Mouse (Mus musculus) c-Kit-positive CD71-positive TER-119-negative erythroid progenitor cells, embryonic 14.5 days (primary cell): ENCODE results near the gene Tsacc.
"Not testable (repeated sequence)": the region's sequence is repeated elsewhere in the genome, so short reads cannot be mapped to it uniquely, and the experiment has no call there.

Source experiments
- DNase-seq: peaks from one replicate; pipeline ENCODE4 v3.0.0-alpha.2; 2013; ENCODE audit warnings: low read depth

Tsacc gene

DNA sequence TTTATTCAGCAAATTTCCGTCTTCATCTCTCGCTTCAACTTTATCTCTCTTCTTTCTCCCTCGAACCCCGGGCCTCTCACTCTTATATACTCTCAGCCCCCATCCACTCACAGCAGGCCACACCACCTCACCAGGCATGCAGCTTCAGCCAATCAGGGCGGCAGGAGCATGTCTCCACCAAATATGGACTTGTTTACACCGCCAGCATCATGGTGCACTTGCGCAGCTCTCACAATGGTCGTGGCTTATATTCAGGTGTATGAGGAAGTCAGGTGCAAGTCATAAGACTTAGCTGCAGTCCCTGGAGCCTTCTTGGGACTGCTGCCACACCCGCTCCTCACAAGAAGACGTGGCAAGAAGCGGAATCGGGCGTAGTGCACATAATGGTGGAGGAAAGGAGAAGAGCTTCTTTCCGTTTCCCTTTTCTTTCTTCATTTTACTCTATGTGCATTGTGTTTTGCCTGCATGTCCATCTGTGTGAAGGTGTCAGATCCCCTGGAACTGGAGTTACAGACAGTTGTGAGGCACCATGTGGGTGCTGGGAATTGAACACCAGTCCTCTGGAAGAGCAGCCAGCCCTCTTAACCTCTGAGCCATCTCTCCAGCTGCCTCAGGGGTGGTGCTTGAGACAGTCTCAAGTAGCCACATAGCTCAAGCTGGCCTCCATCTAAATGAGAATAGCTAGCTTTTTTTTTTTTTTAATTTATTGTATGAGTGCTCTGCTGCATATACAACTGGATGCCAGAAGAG, 11.8 kb downstream of the Tsacc start:
- not testable (repeated sequence) for DNase-seq

- DNase-seq, result not testable (repeated sequence)
Observed at GRCm38 (mm10) chr3:88281141-88281916, 15.5 kb downstream of the Tsacc start.

GRCm38 (mm10) chr3:88280035-88280434, 16.8 kb downstream of the Tsacc start:
- no peak for DNase-seq

GRCm38 (mm10) chr3:88276529-88277143, 20.2 kb downstream of the Tsacc start:
- DNase-seq, result no peak

- no peak for DNase-seq
Observed at GRCm38 (mm10) chr3:88276121-88276520, 20.7 kb downstream of the Tsacc start.

DNA sequence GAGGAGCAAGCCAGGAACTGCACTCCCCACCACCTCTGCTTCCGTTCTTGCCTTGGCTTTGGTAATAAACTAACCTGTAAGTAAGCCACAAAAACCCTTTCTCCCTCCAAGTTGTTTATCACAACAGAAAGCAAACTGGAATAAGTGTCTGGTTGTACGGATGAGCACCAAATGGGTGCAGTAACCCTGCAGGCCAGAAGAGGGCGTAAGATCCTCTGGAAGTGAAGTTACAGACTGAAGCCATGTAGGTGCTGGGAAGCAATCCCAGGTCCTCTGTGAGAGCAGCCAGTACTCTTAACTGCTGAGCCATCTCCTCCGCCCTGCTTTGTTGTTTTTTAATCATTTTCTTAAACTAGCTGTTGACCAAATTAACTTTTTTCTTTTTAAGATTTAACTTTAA, 22.8 kb downstream of the Tsacc start:
- DNase-seq, result no peak

DNA sequence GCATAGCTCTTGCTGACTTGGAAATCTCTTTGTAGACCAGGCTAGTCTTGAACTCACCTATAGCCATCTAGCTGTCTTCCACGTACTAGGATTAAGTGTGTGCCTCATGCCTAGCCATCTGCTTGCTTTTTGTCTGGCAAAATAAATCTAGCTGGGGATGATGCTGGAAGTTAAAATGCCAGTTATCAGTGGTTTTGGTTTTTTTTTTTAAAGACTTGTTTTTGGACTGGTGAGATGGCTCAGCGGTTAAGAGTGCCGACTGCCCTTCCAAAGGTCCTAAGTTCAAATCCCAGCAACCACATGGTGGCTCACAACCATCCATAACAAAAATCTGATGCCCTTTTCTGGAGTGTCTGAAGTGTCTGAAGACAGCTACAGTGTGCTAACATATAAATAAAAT, 24.9 kb downstream of the Tsacc start:
- DNase-seq, result no peak

- DNase-seq, result not testable (repeated sequence)
Observed at GRCm38 (mm10) chr3:88271298-88271697, 25.5 kb downstream of the Tsacc start.

DNA sequence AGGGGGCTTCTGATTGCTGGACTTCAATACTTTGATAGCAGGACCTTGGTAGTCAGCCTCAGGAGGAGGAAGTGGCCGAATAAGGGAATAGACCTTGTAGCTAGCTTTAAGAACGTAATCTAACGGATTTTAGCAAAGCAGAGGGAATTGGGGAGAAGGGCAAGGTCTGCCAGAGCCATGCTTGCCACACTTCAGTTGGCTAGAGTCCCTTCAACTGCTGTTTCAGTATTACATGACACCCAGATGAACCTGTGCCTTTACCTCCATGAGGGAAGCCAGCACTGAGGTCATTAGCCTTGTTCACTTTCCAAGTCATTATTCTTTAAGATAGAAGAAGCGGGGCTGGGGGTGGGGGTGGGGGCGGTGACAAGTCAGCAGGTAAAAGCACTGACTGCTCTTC, 27.8 kb downstream of the Tsacc start:
- DNase-seq, result no peak

- DNase-seq, result not testable (repeated sequence)
Observed at GRCm38 (mm10) chr3:88268014-88268413, 28.8 kb downstream of the Tsacc start.

DNA sequence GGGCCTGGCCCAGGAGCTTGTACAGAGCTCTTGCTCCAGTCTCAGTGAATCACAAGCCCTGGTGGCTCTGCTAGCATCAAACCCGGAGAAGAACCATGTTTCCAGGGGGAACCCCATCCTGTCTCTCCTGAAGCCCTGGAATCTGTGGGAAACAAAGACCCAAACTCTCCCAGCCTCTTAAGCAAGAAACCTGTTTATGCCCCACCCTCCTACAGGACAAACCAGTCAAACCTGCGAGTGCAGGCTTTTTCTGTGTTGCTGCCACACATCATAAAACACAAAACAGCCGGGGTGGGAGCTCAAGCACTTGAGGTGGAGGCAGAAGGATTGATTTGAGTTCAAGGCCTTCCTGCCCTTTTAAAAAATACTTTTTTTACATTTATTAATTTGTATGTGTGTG, 34.5 kb downstream of the Tsacc start:
- no peak for DNase-seq

GRCm38 (mm10) chr3:88256382-88256781, 40.4 kb downstream of the Tsacc start:
- no peak for DNase-seq

DNA sequence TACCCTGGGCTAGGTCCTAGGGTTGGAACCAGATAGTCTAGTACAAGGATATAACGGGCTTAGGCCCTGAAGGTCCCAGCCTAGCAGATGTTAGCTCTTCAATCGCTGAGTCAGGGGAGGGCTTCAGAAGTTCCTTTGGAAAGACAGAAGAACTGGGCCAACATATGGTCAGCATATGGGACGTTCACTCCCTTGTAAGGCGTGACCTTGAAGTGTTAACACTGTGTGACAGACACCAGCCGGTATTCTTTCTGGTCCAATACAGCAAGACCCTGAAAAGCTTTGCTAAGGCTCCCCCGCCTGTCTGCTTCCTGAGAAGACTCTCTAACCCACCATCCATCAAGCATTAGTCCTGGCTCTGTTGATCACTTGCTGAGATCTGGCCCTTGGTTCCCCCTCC, 40.8 kb downstream of the Tsacc start:
- no peak for DNase-seq

- no peak for DNase-seq
Observed at GRCm38 (mm10) chr3:88254268-88254926, 42.4 kb downstream of the Tsacc start, which contains the start of gene Rhbg. Gene Rhbg (minus strand): TSS chr3:88254709.

DNA sequence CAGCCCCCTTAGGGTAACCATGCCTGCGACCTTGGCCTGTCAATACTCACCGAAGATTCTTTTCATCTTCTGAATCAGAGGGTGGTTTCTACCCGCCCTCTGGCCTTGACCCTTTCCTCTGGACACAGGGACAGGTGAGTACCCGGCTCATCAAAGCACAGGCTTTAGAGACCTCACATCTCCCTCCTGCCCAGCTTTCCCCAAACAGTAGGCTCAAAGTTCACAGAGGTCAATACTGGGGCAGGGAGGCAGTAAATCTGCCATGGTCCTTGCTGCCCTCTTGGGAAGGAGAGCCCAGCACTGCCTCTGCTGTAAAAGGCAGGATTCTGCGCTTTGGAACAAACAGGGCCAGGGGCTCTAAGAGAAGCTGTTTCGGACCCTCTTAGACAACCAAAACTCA, 44.1 kb downstream of the Tsacc start:
- DNase-seq, result no peak

DNA sequence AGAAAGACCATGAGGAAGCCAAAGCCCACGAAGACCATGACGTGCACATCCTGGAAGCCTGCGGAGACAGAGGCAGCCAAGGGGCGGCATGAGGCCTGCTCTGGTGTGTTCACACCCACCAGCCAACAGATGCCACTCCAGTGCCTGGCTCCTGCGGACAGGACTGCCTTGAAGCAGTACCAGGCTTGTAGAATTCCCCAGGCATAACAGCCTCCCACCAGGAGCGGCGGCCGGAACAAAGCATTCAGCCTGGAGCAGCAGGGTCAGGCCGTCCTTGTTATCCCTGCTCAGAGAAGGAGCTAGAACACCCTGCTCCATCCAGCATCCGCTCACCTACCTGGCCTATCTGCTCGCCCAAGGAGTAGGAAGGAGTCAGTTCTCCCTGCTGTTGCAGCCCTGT, 48.4 kb downstream of the Tsacc start:
- DNase-seq, result no peak

DNA sequence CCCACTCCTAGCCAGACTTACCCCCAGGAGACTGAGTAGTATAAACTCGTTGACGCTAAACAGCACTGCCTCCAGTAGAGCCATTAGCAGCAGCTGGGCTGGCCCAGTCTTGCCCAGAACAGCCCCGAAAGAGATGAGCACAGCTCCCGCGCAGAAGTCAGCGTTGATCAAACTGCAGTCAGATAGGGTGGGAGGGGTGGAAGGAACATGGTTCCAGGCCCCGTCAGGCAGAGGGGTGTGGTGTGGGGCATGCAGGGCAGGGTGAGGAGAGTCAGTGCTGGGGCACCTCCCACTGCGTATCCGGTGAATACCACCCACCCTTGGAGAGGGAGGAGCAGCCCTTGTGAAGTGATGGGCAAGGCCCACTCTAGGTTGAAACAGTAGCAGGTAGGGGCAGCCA, 49.1 kb downstream of the Tsacc start:
- no peak for DNase-seq

DNA sequence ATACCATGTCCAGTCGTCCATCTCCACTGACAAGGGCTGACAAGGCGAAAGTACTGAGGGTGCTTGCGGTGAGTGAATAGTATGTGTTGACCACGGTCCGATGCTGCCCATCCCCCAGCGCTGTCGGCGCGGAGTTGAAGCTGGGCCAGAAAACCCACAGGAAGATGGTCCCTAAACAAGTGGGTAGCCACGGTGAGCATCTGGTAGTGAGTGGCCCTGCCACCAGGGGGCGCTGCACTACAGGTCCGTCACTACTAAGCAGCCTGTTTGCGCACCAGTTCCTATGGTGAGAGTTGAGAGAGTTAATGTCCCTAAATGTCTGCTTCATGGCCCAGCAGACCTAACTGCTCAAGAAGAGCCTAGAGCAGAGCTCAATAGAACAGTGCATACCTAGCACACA, 51.0 kb downstream of the Tsacc start:
- DNase-seq, result peak; percentile 38

DNA sequence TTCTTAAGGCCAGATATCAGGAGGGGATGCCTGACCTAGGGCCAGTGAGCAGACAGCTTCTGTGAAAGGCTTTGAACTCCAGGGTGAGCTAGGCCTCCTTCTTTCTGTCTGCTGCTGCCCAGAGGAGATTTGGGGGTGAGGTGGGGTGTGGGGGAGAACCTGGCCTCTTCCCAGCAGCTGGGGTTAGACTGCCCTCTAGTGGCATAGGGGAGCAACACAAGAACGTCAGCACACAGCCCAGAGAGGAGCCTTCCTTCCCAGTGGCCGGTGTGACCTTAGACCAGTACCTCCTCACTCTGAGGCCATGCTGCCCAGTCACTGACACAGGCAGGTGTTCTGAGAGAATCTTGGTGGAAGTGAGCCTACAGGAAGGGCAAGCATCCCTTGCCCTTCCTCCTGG, 52.7 kb downstream of the Tsacc start:
- peak; percentile 46 for DNase-seq

DNA sequence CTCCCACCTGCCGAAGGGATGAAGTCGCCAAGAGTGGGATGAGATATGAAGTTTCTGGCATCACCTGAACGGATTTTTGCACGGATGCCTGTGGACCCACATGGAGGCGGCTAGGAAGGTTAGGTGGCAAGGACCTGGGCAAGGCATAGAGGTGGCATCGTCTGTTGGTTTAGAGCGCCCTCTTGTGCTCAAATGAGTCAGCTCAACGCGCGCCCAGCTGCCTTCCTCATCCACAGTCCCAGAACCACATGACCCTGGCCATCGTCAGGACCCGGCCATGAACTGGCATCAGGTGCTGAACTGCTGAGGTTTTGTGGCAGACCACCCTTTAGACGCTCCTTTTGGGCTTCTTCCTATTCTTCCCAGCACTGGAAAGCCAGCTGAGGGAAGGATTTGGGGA, 54.3 kb downstream of the Tsacc start:
- peak; percentile 57 for DNase-seq

- DNase-seq, result no peak
Observed at GRCm38 (mm10) chr3:88241045-88241786, 55.6 kb downstream of the Tsacc start.

- no peak for DNase-seq
Observed at GRCm38 (mm10) chr3:88239446-88239845, 57.4 kb downstream of the Tsacc start.
